Mouse (Mus musculus): ENCODE data around the gene Prpf3. TPM values are rescaled to one million over a fixed set of nuclear protein-coding genes. Genes with fewer than 3 reads are reported as not detected.
"Not testable (repeated sequence)": the region's sequence is repeated elsewhere in the genome, so short reads cannot be mapped to it uniquely, and the experiment has no call there.

Gene Prpf3
- total RNA-seq, 2 experiments from 2014 or later: 26.7 to 32.8 TPM

DNA sequence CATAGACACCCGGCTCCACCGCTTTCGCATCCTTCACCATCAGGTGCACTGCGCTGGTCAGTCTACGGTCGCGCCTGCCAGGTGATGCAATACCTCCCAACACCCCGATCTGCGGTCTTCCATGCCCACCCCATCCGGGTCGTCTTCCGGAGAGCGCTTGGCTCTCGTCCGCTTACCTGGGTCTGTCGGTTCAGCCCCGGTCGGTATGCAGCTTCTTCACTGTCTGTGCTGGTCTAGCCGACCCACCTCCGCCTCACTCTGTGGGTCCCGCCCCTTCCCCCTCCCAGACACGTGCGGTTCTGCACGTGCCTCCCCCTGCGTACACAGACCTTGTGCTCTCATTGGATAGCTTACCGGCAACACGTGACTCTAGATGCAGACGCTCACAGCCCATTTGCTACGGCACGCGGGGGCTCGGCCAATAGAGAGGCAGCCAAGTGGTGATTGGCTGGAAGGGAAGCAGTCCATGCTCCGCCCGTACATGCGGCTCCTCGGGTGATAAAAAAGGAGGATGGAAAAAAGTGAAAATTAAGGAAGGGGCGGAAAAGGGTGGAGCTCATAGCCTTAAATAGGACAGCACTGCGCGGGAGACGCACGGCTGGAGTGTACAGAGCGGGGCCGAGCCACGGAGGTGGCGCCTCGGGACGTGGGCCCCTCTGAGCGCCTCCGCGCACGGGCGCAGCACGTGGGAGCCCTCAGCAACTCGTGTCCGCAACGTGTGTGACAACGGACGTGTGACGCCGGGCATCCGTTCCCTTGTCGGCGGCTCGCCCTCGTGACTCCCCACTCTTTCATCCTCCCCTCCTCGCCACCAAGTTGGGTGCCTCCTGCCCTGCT is 26.5 kb upstream of the Prpf3 start, which contains the start of gene Ciart:
Gene Ciart, minus strand, starts transcription at position 273 of the 837 bp plus-strand sequence.
- peak; percentile 78 to 83 for DNase-seq (ENCODE audit: low spot score in 2 of 2)

GRCm38 (mm10) chr3:95879063-95879462 is 23.4 kb upstream of the Prpf3 start:
- no peak for DNase-seq (ENCODE audit: low spot score in 2 of 2)

GRCm38 (mm10) chr3:95872048-95872447 is 16.4 kb upstream of the Prpf3 start:
- no peak for DNase-seq (ENCODE audit: low spot score in 2 of 2)

DNA sequence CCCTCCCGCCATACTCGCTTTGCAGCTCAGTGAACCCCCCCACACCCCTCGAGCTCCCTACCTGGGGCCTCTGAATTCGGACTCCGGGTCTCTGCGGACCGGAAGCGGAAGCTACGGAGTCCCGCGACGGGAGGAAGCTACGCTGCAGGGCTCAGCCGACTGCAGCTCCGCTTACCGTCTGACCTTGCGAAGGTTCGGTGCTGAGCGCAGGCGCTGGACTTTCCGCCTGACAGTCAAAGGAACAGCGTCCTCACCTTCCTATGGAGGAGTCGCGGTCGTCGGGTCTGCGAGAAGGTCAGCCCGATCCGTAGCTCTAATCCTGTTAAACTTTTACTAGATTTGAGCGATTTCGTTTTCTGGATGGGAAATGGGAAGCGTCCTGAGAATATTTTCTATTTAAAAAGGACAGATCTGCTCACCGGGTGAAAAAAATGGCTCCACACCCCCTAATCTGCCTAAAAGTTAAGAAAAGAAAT is 15.7 kb upstream of the Prpf3 start, which contains the start of gene Mrps21:
Gene Mrps21, minus strand, starts transcription at position 128 of the 476 bp plus-strand sequence.
- DNase-seq (ENCODE audit: low spot score in 2 of 2): peak; percentile 75 to 78

DNA sequence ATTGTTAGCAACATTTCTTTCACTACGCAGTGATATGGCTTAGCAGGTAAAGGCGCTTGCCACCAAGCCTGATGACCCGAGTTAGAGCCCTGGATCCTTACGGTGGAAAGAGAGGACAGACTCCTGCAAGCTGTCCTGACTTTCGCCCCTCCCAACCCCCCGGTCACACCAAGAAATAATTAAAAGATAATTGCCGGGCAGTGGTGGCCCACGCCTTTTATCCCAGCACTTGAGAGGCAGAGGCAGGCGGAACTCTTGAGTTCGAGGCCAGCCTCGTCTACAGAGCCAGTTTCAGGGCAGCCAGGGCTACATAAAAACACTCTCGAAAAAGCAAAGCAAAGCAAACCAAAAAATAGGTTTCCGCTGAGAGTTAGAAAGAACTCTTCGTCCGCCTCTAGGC is 15.3 kb upstream of the Prpf3 start:
- DNase-seq (ENCODE audit: low spot score in 2 of 2): no peak

- no peak for DNase-seq (ENCODE audit: low spot score in 2 of 2)
These were observed 11.7 kb upstream of the Prpf3 start for GRCm38 (mm10) chr3:95867408-95867807.

GRCm38 (mm10) chr3:95866071-95866470 is 10.4 kb upstream of the Prpf3 start:
- DNase-seq (ENCODE audit: low spot score in 2 of 2): no peak

DNA sequence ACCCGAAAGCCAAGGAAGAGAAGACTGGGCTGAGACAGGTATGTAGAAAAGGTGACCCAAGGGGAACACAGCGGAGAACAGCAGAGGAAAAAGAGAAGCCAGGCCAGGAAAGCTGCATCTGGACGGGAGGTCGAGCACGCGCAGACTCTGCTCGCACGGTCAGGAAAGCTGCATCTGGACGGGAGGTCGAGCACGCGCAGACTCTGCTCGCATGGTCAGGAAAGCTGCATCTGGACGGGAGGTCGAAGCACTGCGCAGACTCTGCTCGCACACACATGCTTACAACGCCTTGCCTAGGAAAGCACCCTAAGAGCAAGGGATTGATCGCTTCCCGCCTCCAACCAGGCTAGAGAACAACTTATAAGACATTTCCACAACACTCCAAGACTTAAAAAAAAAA is 9.9 kb upstream of the Prpf3 start:
- no peak for DNase-seq (ENCODE audit: low spot score in 2 of 2)

DNA sequence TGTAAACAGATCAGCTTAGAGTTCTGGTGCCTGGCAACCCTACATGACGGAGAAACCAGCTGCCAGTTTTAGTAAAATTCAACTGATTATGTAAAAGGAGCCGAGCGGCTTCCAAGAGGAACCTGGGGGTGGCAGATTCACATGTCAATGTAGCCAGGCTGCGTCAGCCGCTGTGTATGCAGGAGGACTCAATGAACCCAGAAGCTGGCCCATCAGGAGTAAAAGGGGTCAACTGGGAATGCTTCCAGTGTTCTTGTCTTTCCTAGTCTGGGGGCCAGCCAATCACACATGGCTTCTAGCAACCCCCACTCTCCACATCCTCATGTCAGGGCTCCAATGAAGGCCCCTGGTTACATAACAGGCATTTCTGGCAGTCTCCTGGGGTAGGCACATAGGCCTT is 9.4 kb upstream of the Prpf3 start:
- DNase-seq (ENCODE audit: low spot score in 2 of 2): no peak

- DNase-seq (ENCODE audit: low spot score in 2 of 2): no peak
These were observed 7.9 kb upstream of the Prpf3 start for GRCm38 (mm10) chr3:95863578-95863977.

- peak; percentile 45 to 63 for DNase-seq (ENCODE audit: low spot score in 2 of 2)
These were observed 6.1 kb upstream of the Prpf3 start for GRCm38 (mm10) chr3:95861796-95862195.

GRCm38 (mm10) chr3:95861216-95861615 is 5.5 kb upstream of the Prpf3 start:
- peak in 1 of 2 experiments; percentile 15 for DNase-seq (ENCODE audit: low spot score in 2 of 2)

- DNase-seq (ENCODE audit: low spot score in 2 of 2): no peak
These were observed 4.6 kb upstream of the Prpf3 start for GRCm38 (mm10) chr3:95860323-95860722.

DNA sequence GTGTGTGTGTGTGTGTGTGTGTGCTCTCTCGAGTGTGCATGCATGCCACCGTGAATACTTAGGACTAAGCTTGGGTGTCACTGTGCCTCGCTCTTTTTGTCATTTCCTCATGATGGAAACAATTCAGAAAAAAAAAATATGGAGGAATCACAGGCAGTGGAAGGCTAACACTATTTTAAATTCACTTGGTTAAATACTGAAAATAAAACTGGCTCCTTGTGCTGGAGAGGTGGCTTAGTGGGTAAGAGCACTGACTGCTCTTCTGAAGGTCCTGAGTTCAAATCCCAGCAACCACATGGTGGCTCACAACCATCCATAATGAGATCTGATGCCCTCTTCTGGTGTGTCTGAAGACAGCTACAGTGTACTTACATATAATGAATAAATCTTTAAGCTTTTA is 2.6 kb upstream of the Prpf3 start:
- not testable (repeated sequence) for DNase-seq (ENCODE audit: low spot score in 2 of 2)

GRCm38 (mm10) chr3:95857050-95857449 is 1.4 kb upstream of the Prpf3 start:
- DNase-seq (ENCODE audit: low spot score in 2 of 2): not testable (repeated sequence)

GRCm38 (mm10) chr3:95856115-95856514 is 430 bp upstream of the Prpf3 start:
- peak in 1 of 2 experiments; percentile 12 for DNase-seq (ENCODE audit: low spot score in 2 of 2)

- DNase-seq (ENCODE audit: low spot score in 2 of 2): no peak
These were observed 4.4 kb downstream of the Prpf3 start for GRCm38 (mm10) chr3:95851317-95851716.

DNA sequence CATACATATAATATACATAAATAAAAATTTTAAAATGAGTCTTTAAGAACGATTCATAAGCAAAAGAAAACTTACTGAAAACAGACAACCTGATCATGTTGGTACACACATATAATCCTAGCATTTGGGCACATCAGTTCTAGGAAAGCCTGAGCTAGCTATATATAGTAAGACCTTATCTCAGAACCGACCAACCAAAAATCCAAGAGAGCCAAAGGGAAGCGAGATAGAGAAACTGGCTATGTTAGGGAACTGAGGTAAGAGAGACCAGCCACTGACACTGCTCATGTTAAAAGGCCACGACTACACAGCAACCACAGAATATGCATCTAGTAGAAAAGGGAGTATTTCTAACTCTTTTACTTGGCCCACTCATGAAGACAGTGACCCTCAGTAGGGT is 5.1 kb downstream of the Prpf3 start:
- no peak for DNase-seq (ENCODE audit: low spot score in 2 of 2)

- no peak for DNase-seq (ENCODE audit: low spot score in 2 of 2)
These were observed 13.0 kb downstream of the Prpf3 start for GRCm38 (mm10) chr3:95842503-95843214.

DNA sequence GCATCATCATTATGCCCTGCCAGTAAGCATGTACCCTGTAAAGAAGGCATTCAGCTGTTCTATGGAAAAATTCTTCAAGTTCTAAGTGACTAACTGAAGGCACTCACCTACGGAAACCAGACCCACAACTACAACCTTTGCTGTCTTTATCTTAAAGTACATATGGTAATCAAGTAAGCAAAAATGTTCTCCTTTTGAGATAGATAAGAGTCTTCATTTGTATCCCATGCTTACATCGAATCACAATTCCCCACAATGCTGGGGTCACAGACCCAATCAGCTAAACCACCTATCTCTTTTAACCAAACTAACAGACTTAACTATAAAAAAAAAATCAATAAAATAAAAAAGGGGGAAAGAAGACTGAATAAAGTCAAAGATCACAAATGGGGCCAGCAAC is 16.4 kb downstream of the Prpf3 start:
- no peak for DNase-seq (ENCODE audit: low spot score in 2 of 2)

GRCm38 (mm10) chr3:95829053-95829452 is 26.6 kb downstream of the Prpf3 start:
- DNase-seq (ENCODE audit: low spot score in 2 of 2): no peak

DNA sequence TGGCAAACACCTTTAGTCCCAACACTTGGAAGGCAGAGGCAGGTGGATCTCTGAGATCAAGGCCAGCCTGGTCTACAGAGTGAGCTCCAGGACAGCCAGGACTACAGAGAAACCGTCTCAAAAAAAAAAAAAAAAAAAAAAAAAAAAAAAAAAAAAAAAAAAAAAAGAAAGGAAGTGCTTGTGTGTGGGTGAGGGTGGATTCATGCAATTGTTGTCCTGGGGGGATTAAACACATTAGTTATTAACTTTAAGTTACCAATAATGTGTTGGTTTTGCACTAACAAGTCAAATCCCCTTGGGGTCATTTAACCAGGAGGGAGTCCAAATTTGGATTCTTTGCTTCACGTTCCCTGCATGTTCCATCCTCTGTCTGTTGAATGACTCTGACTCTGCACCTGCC is 29.4 kb downstream of the Prpf3 start:
- DNase-seq (ENCODE audit: low spot score in 2 of 2): no peak

Data from adrenal gland, adult 18-20 months (tissue).